Mouse (Mus musculus) liver, adult 2 months (tissue): ENCODE results near the gene Gm17428.

Experiments used
- CTCF ChIP-seq: fragments of 200-500 bp; IDR thresholded peaks from 2 replicates; pipeline ENCODE4 v1.5.1; 2011; ENCODE audit warnings: low read depth, low read length, control low read depth
- POLR2A ChIP-seq: fragments of 200-500 bp; IDR thresholded peaks from 2 replicates; pipeline ENCODE4 v1.6.1; 2011; ENCODE audit warnings: low read length, control low read depth; ENCODE audit not compliant: insufficient read depth; ENCODE audit errors: extremely low read depth

- no peak for TF ChIP-seq CTCF
- no peak for TF ChIP-seq POLR2A
These were observed 36.6 kb upstream of the Gm17428 start for GRCm38 (mm10) chr14:54940176-54940530.
